Mouse (Mus musculus): ENCODE results near the gene Sdha. TPM values are rescaled to one million over a fixed set of nuclear protein-coding genes. Genes with fewer than 3 reads are reported as not detected.

The Sdha gene
- 98.7 and 103 TPM in 2 replicates for total RNA-seq (2014; rRNA removed)
- polyA plus RNA-seq (2015; fragmentation: Nextera tagmentation; extraction: Ambion mirVana) = 200 and 211 TPM in 2 replicates

- H3K4me3 ChIP-seq (ENCODE audit: low read depth, low read length) = peak within 1 kb of the TSS; percentile 83
- H3K9me3 ChIP-seq (ENCODE audit: low read length) = no peaks in the 10 kb centered on the region
- H3K4me1 ChIP-seq (ENCODE audit: insufficient read depth, low read length) = peaks cover 10% of the 10 kb centered on the region
- H3K27me3 ChIP-seq (ENCODE audit: insufficient read depth, low read length) = no peaks in the 10 kb centered on the region
- ATAC-seq (ENCODE audit: low FRiP score) (peak; percentile 98), DNase-seq (ENCODE audit: low spot score) (peak; percentile 97)
- TF ChIP-seq CTCF (IDR thresholded peaks at IDR 0.05) = peak; percentile 52
- peaks cover 4% of the 10 kb centered on the region for H3K36me3 ChIP-seq (ENCODE audit: insufficient read depth, low read length)
- peak within 1 kb of the TSS; percentile 78 for H3K27ac ChIP-seq (ENCODE audit: low read depth, low read length)
- peak within 1 kb of the TSS; percentile 67 for H3K4me2 ChIP-seq (ENCODE audit: low read depth, low read length, poor library complexity, severe bottlenecking)
- H3K9ac ChIP-seq (replicated peaks; ENCODE audit: low read length, poor library complexity, severe bottlenecking) = peak within 1 kb of the TSS; percentile 76
- 2% methylated on average over 57 of the region's 57 CpGs for WGBS
These were observed at the start of gene Sdha, which contains the start of gene Ccdc127 for GRCm38 (mm10) chr13:74349566-74350434. Gene Sdha, minus strand, starts transcription at chr13:74350280. Gene Ccdc127, plus strand, starts transcription at chr13:74350309.

- DNase-seq (ENCODE audit: low spot score) (no peak), ATAC-seq (ENCODE audit: low FRiP score) (no peak)
- no peak within 1 kb of the TSS for H3K27ac ChIP-seq (ENCODE audit: low read depth, low read length)
- H3K36me3 ChIP-seq (ENCODE audit: insufficient read depth, low read length) = no peaks in the 10 kb centered on the region
- TF ChIP-seq CTCF (IDR thresholded peaks at IDR 0.05) = no peak
- no peak within 1 kb of the TSS for H3K4me3 ChIP-seq (ENCODE audit: low read depth, low read length)
- 8% methylated on average over 11 of the region's 11 CpGs for WGBS
- H3K9ac ChIP-seq (replicated peaks; ENCODE audit: low read length, poor library complexity, severe bottlenecking) = no peak within 1 kb of the TSS
- H3K4me1 ChIP-seq (ENCODE audit: insufficient read depth, low read length) = no peaks in the 10 kb centered on the region
- H3K9me3 ChIP-seq (ENCODE audit: low read length) = no peaks in the 10 kb centered on the region
- peak within 1 kb of the TSS; percentile 6; the same call in 1 of the 2 replicates for H3K4me2 ChIP-seq (ENCODE audit: low read depth, low read length, poor library complexity, severe bottlenecking)
- H3K27me3 ChIP-seq (ENCODE audit: insufficient read depth, low read length) = no peaks in the 10 kb centered on the region
These were observed 49.3 kb upstream of the Sdha start, which contains the start of gene Ftl1-ps1 for GRCm38 (mm10) chr13:74399298-74399839. Gene Ftl1-ps1, plus strand, starts transcription at chr13:74399694.

- H3K27ac ChIP-seq (ENCODE audit: low read depth, low read length) = no peak overlapping the region
- no peaks in the 10 kb centered on the region for H3K27me3 ChIP-seq (ENCODE audit: insufficient read depth, low read length)
- 78% methylated on average over 2 of the region's 2 CpGs for WGBS
- no peak for TF ChIP-seq CTCF (IDR thresholded peaks at IDR 0.05)
- ATAC-seq (ENCODE audit: low FRiP score) (peak; percentile 24; the same call in 1 of the 2 replicates), DNase-seq (ENCODE audit: low spot score) (no peak)
- no peak overlapping the region for H3K4me2 ChIP-seq (ENCODE audit: low read depth, low read length, poor library complexity, severe bottlenecking)
- H3K9me3 ChIP-seq (ENCODE audit: low read length) = no peaks in the 10 kb centered on the region
- H3K9ac ChIP-seq (replicated peaks; ENCODE audit: low read length, poor library complexity, severe bottlenecking) = no peak overlapping the region
- no peaks in the 10 kb centered on the region for H3K36me3 ChIP-seq (ENCODE audit: insufficient read depth, low read length)
- no peak overlapping the region for H3K4me3 ChIP-seq (ENCODE audit: low read depth, low read length)
- peaks cover 3% of the 10 kb centered on the region; the same call in 1 of the 2 replicates for H3K4me1 ChIP-seq (ENCODE audit: insufficient read depth, low read length)
These were observed 41.1 kb upstream of the Sdha start for GRCm38 (mm10) chr13:74391156-74391555.

GRCm38 (mm10) chr13:74390371-74390990, 40.4 kb upstream of the Sdha start, which contains the start of gene Zfp72:
Gene Zfp72, minus strand, starts transcription at chr13:74390836.
- H3K9ac ChIP-seq (replicated peaks; ENCODE audit: low read length, poor library complexity, severe bottlenecking) = peak within 1 kb of the TSS; percentile 56
- no peaks in the 10 kb centered on the region for H3K9me3 ChIP-seq (ENCODE audit: low read length)
- WGBS = under 1% methylated on average over 14 of the region's 14 CpGs
- no peaks in the 10 kb centered on the region for H3K27me3 ChIP-seq (ENCODE audit: insufficient read depth, low read length)
- ATAC-seq (ENCODE audit: low FRiP score) = peak; percentile 94
- peaks cover 3% of the 10 kb centered on the region; the same call in 1 of the 2 replicates for H3K4me1 ChIP-seq (ENCODE audit: insufficient read depth, low read length)
- peak within 1 kb of the TSS; percentile 38; the same call in 1 of the 2 replicates for H3K27ac ChIP-seq (ENCODE audit: low read depth, low read length)
- no peaks in the 10 kb centered on the region for H3K36me3 ChIP-seq (ENCODE audit: insufficient read depth, low read length)
- peak; percentile 90 for DNase-seq (ENCODE audit: low spot score)
- TF ChIP-seq CTCF (IDR thresholded peaks at IDR 0.05) = no peak
- H3K4me2 ChIP-seq (ENCODE audit: low read depth, low read length, poor library complexity, severe bottlenecking) = peak within 1 kb of the TSS; percentile 38
- H3K4me3 ChIP-seq (ENCODE audit: low read depth, low read length) = peak within 1 kb of the TSS; percentile 64

- no peaks in the 10 kb centered on the region for H3K9me3 ChIP-seq (ENCODE audit: low read length)
- H3K4me2 ChIP-seq (ENCODE audit: low read depth, low read length, poor library complexity, severe bottlenecking) = peak overlapping the region; percentile 38
- peak; percentile 56 for TF ChIP-seq CTCF (IDR thresholded peaks at IDR 0.05)
- DNase-seq (ENCODE audit: low spot score) (no peak), ATAC-seq (ENCODE audit: low FRiP score) (peak; percentile 22)
- no peaks in the 10 kb centered on the region for H3K27me3 ChIP-seq (ENCODE audit: insufficient read depth, low read length)
- H3K36me3 ChIP-seq (ENCODE audit: insufficient read depth, low read length) = no peaks in the 10 kb centered on the region
- peak overlapping the region; percentile 56 for H3K9ac ChIP-seq (replicated peaks; ENCODE audit: low read length, poor library complexity, severe bottlenecking)
- 71% methylated on average over 6 of the region's 6 CpGs for WGBS
- H3K27ac ChIP-seq (ENCODE audit: low read depth, low read length) = no peak overlapping the region
- H3K4me1 ChIP-seq (ENCODE audit: insufficient read depth, low read length) = peaks cover 3% of the 10 kb centered on the region; the same call in 1 of the 2 replicates
- peak overlapping the region; percentile 64 for H3K4me3 ChIP-seq (ENCODE audit: low read depth, low read length)
These were observed 39.6 kb upstream of the Sdha start for GRCm38 (mm10) chr13:74389730-74390129.

Data from midbrain, postnatal 0 days (tissue).